Mouse (Mus musculus) large intestine, adult 2 months (tissue): ENCODE data around the gene Tarbp2. TPM values are rescaled to one million over a fixed set of nuclear protein-coding genes. Genes with fewer than 3 reads are reported as not detected.

Source experiments
- DNase-seq: peaks from one replicate; pipeline ENCODE4 v3.0.0-alpha.2; 2012; ENCODE audit warnings: low read depth, low spot score
- WGBS: fragments of 180-500 bp; shearing (Covaris S2); methylation state at CpG from one replicate; pipeline ENCODE4 v1.1.7; 2018; 5-methylcytosine and 5-hydroxymethylcytosine counted together
- polyA plus RNA-seq: library from polyadenylated mRNA; depleted of rRNA; stranded (reverse); fragments of >200 nt; gene quantifications from 2 replicates; pipeline ENCODE4 v1.2.3, GENCODE M21; 2012; rRNA removed

The Tarbp2 gene
- 82.8 and 89.5 TPM in 2 replicates for polyA plus RNA-seq

GRCm38 (mm10) chr15:102517976-102518858 lies at the start of gene Tarbp2:
TSS of gene Tarbp2 (plus strand) at chr15:102518192.
- DNase-seq, result peak; percentile 94
- WGBS, result under 1% methylated on average over 60 of the region's 60 CpGs

DNA sequence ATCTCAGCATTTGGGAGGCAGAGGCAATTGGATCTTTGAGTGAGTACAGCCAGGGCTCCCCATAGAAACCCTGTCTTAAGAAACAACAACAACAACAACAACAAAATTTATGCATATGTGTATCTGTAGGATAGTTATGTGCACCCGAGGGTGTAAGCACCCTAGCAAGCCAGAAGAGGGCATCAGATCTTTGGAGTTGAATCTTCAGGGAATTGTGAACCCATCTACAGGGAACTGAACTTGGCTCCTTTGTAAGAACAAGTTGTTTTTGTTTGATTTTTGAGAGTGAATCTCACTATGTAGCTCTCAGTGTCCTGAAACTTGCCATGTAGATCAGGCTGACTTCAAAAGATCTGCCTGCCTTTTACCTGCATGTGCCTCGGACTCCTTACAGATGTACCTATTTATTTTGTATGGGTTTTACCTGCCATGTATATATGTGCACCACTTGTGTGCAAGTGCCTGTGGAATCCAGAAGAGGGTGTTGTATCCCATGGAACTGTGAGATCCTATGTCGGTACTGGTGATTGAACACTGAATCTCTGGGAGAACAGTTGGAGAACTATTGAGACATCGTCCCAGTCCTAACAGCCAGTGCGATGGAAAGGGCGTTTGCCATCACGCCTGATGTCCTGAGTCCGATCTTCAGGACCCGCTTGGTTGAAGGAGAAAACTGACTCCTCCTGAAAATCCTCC lies 49.2 kb upstream of the Tarbp2 start:
- WGBS, result 97% methylated on average over 9 of the region's 9 CpGs

GRCm38 (mm10) chr15:102470183-102470604 lies 47.8 kb upstream of the Tarbp2 start, which contains the start of gene Pcbp2:
TSS of gene Pcbp2 (plus strand) at chr15:102470539.
- WGBS, result under 1% methylated on average over 33 of the region's 40 CpGs
- peak; percentile 85 for DNase-seq

More for the DNA sequence above, 49.2 kb upstream of the Tarbp2 start:
- DNase-seq, result no peak

DNA sequence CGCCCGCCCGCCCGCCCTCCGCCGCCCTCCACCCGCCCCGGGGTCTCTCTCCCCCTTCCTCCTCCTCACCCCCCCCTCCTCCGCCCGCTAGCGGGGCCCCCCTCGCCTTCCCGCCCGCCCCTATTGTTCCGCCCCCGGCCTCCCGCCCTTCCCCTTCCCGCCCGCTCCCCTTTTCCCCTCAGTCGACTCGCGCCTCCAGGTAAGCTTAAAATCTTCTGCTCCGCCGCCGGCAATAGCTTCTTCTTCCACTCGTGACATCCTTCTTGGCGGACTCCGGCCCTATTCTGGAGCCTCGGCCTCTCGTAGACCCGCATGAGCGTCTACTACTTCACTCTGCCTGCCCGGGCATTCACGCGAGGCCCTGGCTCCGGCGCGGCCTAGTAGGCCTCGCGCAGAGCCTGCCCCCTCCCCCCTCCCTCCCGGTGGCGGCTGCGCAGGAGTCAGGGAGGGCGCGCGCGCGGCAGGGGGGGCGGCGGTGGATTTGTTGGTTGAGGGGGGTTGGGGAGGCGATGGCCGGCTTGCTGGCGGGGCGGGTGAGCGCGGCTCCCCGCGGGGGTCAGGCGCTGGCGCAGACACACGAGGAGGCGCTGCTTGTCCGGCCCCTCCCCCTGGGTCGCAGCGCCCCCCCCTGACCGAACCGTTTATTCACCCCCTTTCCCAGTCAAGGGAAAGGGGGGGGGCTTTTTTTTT lies 47.2 kb upstream of the Tarbp2 start:
- under 1% methylated on average over 52 of the region's 67 CpGs for WGBS
- DNase-seq, result no peak

DNA sequence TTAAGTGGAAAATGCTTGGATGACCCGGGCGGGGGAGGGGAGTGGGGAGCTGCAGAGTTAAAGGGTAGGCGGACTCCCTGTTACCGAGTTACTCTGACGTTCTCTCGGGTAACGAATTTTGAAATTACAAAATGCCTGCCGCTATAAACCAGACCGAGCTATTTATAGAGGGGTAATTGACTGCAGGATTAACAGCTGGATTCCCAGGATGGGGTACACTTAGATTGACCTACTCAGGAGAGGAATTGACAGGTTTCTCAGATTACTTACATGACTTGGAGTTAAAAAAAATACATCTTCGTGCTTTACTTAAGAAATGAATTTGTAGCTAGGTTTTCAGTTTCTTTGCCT lies 46.7 kb upstream of the Tarbp2 start:
- no peak for DNase-seq
- 3% methylated on average over 10 of the region's 10 CpGs for WGBS

- DNase-seq, result no peak
Measured at GRCm38 (mm10) chr15:102471727-102472126, 46.3 kb upstream of the Tarbp2 start.

DNA sequence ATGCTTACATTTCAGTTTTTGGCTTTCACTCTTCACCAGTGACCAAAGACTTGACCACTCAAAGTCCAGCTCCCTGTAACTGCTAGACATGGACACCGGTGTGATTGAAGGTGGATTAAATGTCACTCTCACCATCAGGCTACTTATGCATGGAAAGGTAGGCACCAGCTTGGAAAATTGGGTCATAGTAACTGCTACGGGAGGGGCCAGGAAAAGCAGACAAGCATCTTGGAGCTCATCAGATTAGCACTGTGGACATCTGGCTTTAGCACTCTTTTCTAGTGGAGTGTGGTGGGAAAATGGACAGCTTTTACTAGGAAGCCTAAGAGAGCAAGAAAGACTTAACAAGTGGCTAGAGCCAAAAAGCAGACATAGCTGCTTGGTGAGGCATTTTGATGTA lies 44.7 kb upstream of the Tarbp2 start:
- 44% methylated on average over 2 of the region's 2 CpGs for WGBS
- no peak for DNase-seq

GRCm38 (mm10) chr15:102474520-102474919 lies 43.5 kb upstream of the Tarbp2 start:
- WGBS, result 76% methylated on average over 2 of the region's 2 CpGs

GRCm38 (mm10) chr15:102483136-102483535 lies 34.9 kb upstream of the Tarbp2 start:
- DNase-seq, result no peak
- WGBS, result 94% methylated on average over 3 of the region's 3 CpGs

More at GRCm38 (mm10) chr15:102474520-102474919, 43.5 kb upstream of the Tarbp2 start:
- no peak for DNase-seq

GRCm38 (mm10) chr15:102485853-102486252 lies 32.1 kb upstream of the Tarbp2 start:
- DNase-seq, result no peak
- 93% methylated on average over 12 of the region's 12 CpGs for WGBS

DNA sequence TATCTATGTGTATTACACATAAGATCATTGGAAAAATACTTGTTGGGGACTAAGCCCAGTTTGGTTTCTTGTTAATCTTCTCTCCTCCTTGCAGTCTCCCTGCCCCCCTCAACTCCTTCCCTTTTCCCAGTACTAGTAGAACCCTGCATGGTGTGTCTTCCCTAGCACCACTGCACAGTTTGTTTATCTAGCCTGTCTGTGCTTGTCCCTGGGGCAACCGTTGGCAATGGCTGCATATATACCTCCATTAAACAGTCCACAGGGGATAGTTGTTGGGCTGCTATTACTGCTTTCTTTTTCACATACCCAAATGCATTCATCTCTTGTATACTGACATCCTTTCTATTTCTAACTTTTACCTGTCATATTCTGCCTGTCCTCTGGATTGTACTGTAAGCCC lies 30.3 kb upstream of the Tarbp2 start:
- 59% methylated on average over 1 of the region's 1 CpGs for WGBS
- DNase-seq, result no peak

DNA sequence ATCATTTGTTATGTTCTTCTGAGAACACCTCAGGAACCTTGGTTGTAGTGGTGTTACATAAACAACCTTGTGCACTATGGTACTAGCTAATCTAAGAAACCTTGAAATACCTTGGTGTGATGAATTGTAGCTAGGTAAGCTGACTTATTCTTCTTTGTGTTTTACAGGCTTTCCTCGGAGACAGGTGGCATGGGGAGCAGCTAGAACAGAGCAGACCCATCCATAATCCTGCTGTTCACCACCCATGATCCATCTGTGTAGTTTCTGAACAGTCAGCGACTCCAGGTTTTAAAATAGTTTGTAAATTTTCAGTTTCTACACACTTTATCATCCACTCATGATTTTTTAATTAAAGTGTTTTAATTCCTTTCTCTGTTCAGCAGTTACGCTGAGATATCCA lies 19.7 kb upstream of the Tarbp2 start:
- DNase-seq, result no peak
- WGBS, result 81% methylated on average over 3 of the region's 3 CpGs

GRCm38 (mm10) chr15:102499370-102499769 lies 18.6 kb upstream of the Tarbp2 start:
- DNase-seq, result no peak
- 43% methylated on average over 3 of the region's 3 CpGs for WGBS

DNA sequence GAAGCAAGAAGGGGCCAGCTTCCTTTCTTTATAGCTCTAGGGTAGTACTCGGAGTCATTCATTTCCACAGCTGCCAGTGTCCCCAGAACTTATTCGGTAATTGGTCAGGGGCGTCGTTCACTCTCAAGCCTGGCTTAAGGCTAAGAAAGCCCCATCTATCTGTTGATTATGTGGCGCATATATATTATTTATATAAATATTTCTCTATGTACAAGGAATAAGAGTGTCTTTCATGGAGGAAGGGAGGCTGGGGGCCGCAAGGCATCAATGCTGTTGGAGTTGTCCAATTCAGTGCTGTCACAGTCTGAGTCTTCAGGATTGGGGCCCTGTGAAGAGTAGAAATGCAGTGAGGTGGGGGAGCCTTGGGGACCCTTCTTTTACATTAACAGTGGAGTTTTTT lies 18.1 kb upstream of the Tarbp2 start:
- DNase-seq, result no peak
- 84% methylated on average over 6 of the region's 6 CpGs for WGBS

GRCm38 (mm10) chr15:102500479-102500878 lies 17.5 kb upstream of the Tarbp2 start:
- no peak for DNase-seq
- WGBS, result 90% methylated on average over 5 of the region's 5 CpGs

DNA sequence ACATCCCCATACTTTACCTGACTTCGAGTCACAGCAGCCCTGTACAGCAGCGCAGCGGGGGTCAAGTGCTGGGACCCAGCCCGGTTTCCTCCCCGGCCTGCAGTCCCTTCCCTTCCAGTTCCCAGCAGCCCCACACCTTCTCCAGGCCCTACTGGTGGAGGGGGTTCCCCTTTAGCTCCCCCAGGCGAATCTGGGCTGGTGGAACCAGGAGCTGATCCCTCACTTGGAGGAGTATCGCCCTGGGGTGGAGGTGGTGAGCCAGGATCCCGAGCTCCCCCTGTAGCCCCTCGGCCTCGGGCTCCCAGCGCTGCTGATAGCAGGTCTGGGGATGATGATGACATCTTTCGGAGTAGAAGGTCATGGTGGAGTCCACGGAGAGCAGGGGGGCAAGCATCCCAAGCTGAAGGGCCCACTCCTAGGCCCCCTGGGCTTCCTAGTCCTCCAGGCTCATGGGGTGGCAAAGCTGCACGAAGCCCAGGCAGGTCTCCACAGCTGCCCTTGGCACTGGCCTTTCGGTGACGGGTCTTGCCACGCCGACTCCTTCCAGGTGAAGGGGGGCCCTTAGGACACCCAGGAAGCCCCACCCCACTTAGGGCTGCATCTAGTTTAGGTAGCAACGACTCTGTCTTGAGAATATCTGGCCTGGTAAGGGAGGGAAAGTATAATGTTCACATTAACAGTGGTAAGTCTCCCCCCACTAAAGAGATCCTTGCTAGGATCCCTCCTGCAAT lies 16.7 kb upstream of the Tarbp2 start:
- no peak for DNase-seq
- WGBS, result 77% methylated on average over 19 of the region's 19 CpGs

DNA sequence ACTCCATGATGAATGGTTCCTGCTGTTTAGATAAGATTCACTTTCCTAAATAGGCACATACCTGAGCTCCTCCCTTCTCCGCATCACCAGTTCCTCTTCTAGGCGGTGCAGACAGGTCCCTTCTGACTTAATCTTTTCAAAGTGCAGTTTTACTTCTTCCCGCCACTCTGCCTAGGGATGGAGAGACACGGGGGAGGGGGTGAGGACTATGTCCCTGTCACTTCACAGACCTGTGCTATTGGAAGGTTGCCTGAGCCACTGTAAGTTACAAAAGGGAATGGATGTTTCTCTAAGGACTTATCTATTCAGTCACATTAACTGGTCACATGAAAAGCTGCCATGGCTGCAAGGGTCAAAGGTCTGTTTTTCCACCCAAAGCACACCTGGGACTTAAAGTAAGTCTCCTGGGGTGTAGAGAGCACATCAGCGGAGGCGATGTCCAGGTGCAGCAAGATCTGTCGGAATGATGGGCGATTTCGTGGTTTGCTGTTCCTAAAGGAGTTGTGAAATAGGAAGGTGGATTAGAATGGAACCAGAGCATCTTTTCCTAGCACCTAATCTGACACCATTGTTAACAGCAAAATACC lies 15.6 kb upstream of the Tarbp2 start:
- no peak for DNase-seq
- 39% methylated on average over 9 of the region's 9 CpGs for whole genome bisulfite sequencing

DNA sequence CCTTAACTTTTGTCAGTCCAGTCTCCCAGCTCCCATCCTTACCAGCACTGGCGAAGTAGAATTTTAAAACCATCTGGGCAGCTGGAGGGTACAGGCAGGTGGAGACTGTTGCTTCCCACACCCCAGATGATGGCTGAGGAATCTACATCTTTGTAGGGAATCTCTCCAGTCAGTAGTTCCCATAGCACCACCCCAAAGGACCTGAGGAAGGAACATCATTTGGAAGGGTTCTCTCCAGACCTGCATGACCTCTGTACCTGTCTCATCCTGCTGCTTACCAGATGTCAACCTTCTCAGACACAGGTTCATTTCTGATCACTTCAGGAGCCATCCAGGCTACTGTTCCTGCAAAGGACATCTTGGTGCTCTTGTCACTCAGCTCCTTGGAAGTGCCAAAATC lies 14.5 kb upstream of the Tarbp2 start, which contains the start of gene Gm10337:
TSS of gene Gm10337 (plus strand) at position 276 of the 400 bp plus-strand sequence.
- WGBS, result 89% methylated on average over 1 of the region's 1 CpGs
- DNase-seq, result no peak
